Mouse (Mus musculus) heart, adult 11 months (tissue): ENCODE measurements at regions not wholly inside any gene's neighbourhood (a gene's known extent, or its start where the extent isn't known, plus 50 kb on each side); places are given as distances from the start of the nearest gene placed in this dataset.
A peak's percentile ranks its signal among the peaks of the same experiment; 100 is the strongest.

Source experiments
- DNase-seq: peaks from one replicate; pipeline ENCODE4 v3.0.0; 2022

DNA sequence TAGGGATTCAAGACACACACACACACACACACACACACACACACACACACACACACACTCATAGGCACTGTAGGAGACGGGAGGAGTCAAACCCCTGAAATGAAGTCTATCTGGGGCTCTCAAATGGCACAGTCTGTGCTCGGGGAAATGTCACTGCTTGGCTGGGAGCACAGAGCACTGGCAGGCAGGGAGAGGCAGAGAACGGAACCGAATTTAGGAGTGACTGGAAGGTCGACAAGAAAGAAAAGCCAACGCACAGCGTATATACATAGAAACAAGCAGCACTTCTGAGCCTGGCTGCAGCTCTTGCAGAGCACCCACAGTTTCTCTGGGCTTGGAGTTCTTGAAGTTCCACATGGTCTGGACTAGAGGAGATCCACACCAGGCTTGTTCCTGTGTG lies 160.1 kb upstream of the Zfp703 start:
- DNase-seq, result no peak

DNA sequence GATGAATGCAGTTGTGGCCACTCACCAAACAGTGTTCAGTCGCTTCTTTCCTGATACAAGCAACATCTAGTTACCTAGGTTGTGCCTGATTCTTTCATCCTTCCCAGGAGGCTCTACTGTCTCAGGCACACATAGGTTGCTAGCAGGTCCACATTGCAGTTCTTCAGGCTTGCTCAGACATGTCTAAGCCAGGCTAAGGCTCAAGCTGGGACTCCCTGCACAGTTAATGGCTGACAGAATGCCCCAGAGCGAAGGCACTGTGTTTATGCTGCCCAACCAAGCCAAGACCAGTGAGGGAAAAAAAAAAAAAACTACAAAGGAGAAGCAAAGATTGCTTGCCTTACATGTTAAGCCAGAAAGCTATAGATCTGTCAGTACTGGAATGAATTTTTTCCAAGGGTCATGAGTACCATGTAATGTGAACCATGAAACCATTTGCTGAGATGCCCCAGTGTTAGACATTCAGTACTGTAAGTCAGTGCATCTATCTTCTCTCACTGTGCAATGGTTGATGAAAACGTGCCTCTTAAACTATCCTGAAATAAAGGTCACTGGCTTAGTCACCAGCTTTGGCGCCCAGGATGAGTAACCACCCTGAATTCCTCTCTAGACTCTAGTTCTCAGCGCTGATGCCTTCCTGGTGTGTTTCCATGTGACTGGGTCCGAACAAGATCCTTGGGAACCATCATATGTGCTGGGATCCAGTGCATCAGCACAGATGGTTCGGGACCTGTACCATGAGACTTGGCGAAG lies 152.8 kb upstream of the Zfp703 start:
- DNase-seq, result no peak

DNA sequence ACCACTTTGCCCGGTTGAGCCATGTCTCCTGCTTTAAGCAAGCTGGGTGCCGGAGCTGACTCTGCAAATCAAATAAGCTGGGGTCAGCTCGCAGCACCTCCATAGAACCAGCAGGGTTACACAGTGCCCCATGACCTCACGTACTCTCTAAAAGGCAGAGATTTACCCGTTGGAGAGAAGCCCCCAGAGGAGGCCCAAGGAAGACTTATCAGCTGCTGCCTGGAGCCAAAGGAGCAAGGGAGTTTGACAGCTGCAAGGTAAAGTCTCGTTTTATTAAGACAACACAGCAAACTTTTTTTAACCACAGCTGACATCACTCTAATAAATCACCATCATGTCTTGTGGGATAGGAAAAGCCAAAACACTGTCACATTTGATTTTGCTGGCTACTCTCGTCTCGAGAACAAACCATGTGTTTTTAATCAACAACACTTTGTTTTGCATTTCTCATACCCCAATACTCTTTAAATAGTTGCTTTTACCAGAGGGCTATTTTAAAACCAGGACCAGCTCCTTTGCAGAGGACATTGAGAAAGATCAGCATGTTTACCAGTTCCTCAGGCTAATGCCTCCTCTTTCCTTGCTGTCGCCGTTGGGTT lies 148.7 kb upstream of the Zfp703 start:
- DNase-seq, result peak; percentile 93

DNA sequence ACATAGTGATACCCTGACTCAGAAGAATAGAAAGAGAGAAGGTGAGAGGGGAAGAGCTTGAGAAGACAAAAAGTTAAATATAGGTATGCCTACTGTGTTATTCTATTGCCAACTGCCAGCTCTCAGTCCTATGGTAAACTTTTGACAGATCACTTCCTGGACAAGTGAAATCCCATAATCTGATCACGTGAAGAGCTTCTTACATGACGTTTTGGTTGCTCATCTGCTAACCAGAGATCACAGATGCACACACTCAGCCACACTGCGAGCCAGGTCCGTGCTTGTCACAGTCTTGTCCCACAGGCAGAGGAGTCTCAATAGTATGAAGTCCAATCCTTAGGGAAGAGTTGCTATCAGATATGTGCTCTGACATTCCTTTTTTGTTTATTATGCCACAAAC lies 147.8 kb upstream of the Zfp703 start:
- DNase-seq, result no peak

DNA sequence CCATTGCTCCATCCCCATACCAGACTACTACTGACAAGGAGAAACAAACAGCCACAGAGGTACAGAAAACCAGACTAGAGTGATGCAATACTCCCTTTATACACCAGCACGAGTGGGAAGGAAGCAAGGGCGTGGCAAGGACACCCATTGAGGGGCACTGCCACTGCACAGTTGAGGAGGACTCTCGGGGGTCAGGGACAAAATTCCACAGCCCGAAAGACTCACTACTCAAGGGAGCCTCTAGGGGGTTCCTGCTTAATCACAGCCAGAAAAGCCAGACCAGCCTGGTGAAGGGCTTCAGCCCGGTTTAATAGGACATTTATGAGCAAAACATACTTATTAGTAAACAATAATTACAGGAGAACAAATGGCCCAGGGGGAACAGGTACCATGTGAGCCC lies 146.0 kb upstream of the Zfp703 start:
- DNase-seq, result no peak

DNA sequence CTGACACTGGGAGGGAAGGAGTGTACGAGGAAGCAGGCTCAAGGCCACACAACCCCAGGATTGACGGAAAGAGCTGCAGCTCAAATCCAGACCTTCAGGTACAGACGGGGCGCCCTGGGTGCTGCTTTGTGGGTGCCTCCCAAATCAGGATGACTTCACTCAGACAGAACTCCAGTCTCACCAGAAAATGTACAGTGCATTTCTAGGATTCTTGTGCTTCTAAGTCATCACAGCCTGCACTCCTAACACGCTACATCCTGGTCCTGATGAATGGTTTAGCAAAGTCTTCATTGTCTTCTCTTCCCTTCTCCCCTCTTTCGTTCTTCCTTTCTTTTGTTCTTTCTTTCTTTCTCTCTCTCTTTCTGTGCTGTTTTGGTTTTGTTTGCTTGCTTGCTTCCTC lies 145.3 kb upstream of the Zfp703 start:
- no peak for DNase-seq

DNA sequence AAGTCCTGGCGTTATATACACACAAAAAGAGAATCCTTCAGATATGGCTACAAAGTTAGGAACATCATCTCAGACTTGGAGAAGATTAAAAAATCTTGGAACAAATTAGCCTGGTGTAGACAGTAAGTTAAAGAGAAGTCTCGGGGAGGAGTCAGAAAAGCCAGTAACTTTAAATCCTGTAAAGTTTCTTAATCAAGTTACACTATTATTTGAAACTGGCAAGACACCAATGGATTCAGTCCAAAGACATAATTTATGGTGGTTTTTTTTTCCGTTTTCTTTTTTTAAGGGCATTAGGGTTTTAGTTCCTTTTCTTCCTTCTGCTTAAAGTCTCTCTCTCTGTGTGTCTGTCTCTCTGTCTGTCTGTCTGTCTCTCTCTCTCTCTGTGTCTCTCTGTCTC lies 144.6 kb upstream of the Zfp703 start:
- DNase-seq, result no peak

DNA sequence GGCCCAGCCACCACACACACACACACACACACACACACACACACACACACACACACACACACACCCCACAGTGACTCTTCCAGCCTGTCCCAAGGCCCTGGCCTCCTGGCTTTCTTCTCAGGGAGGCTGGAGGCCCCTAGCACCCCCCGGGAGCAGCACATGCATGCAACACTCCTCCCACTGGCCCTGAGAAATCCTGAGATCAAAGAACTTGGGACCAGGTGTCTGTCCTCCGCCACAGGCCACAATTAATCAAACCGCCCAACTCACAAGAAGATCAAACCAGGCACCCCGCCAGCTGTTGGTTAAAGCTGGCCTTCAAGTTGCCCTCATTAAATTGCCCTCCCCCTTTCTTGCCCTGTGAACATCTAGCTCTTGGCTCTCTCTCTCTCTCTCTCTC lies 143.8 kb upstream of the Zfp703 start:
- DNase-seq, result no peak

DNA sequence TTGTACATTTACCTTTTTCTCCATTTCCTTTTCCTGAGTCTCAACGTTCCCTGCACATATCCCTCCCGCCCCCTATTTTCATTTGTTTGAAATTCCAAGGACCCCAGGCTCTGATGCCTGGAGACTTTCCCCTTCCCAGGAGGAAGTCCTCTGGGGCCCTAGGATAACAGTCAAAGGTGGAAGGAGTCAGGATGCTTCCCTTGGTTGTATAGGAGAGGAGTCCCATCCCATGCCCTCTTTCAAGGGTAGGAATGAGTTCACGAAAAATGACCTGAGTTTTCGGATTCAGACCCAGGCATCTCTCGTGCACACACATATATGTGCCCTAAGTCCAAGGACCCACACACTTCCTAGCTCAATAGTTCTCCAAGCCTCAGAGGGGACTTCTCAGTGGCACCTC lies 143.3 kb upstream of the Zfp703 start:
- no peak for DNase-seq

DNA sequence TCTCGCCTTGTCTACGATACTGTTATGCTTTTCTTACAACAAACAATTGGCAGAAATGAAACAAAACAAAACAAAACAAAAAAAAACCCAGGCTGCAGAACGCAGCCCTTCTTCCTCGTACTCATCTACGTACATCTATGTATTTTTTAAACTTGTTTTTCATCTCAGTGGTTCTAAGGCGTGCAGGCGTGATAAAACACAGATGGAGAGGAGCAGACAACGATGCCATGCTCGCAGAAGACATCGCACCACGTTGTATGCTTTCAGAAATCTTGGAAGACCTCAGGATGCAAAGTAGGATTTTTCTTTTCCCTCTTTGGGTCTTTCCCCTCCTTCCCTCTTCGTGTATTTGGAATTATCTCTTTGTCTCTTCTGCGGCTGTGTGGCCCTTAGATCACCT lies 142.5 kb upstream of the Zfp703 start:
- DNase-seq, result no peak

DNA sequence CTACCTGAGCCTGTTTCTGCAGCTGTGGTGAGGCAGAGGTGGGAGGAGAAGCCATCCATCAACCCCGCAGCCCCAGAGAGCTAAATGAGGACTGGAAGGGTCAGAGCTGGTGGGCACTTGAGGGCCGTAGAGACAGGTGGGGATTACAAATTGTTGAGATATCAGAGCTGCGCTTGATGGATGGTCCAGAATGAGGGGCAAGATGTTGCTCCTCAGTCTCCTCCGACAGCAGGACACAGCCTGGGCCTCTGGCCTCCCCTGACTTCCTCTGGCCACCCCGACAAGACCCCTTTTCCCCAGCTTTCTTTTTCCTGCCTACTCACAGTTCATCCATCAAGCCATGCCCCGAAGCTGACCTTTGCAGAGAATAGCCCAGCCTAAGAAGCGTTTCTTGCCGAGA lies 142.0 kb upstream of the Zfp703 start:
- DNase-seq, result no peak

DNA sequence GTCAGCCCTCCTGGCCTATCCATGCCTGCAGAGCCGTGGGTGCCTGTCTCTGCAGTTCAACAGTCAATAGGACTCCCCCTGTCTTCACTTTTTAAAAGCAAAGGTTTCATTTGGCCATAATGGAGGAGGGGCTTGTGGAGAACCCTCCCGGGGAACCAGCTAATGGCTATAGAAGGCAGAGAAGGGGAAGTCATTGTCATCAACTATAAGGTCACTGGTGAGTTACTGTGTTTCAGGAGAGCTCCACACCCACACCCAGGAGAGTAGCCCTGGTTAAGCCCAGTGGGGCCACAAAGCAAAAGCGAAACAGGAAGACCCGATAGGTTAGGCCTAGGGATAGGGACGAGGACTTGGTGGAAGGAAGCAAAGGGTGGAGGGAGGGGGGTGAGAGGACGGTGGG lies 141.5 kb upstream of the Zfp703 start:
- peak; percentile 94 for DNase-seq

DNA sequence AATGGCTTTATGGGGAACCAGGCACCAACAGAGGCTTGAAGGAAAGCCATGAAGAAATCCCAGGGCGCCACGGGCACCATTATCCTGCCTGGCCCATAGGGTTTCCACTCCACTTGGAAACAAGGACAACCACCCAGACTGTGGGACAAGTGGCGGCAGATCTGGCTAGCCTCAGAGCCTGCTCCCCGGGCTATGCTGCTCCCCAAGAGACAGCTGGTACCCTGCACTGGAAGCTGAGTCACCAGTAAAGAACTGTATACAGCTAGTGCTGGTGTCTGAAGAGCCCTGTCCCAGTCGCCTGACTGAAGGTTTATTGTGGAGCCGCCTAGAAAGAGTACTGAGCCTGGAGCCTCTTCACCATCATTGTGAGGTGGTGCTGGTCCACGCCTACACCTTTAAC lies 140.6 kb upstream of the Zfp703 start:
- DNase-seq, result no peak

DNA sequence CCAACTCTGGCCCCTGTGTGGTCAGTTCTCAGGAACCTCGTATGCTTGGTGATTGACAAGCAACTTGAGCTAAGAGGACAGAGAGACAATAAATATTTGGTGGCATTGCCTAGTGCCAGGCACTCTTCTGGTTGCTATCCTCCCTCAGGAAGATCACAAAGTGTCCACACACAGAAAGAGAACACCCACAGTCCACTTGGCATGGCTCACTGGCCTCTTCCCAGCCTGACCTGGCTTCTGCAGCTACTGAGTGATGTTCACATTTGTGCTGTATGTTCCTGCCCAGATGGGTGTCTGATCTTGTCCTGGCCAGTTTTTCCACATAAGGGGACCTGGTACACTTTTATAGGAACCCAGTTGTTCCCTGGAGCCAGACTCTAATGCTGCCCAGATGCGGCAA lies 136.8 kb upstream of the Zfp703 start:
- DNase-seq, result peak; percentile 94

DNA sequence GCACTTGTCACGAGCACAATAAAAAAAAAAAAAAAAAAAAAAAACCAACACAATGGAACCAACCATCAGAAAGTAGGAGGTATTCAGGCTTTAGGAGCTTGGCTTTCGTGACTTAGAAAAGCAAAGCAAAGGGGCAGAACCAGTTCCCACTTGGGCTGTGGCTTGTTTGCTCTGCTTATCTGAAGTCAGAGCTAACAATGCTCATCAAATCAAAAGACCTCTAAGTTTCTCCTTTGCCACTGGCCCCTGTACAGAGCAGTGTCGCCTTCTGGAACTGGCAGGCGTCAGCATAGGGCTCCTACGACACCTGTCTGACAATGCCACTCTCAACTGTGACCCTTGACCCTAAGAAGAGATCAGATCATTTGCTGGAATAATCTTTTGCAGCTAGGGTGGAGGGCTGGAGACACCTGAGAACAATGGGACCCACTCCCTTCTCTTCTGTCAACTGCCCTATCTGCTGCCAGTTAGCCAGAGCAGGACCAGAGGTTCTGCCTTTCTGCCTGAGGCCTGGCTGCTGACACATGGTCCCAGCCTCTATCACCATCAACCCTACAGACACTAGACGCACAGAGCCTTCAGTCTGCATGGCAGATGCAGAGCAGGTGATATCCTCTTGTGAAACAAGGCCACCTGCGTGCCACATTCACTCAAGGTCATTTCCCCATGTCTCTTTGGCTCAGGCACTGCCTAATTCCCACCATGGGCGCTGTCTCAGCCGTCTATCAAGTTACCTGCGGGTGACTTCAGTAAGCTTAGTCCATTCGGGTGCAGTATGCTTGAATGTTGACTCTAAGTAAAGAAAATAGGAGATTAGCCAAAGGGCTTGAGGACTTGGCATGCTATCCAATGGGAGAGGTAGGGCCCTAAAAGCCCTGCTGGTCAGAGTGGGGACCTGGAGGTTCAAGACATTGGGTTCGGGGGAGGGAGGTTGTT lies 136.1 kb upstream of the Zfp703 start:
- DNase-seq, result no peak

DNA sequence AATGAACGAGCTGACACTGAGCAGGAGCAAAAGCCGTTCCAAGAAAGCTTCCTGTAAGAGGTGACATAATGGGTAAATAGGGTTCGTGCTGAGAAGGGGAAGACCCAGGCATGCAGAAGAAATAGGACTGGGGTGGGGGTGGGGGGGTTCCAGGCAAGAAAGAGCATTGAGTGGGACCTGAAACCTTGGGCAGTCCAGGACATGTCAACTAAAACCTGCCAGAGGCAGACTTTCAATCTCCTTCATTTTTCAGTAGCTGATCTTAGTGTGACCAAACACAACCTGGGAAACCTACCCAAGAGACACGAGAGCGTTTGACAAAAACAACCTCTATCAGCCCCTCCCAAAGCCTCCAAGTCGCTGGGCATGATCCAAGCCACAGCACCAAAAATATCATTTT lies 133.4 kb upstream of the Zfp703 start:
- DNase-seq, result no peak

DNA sequence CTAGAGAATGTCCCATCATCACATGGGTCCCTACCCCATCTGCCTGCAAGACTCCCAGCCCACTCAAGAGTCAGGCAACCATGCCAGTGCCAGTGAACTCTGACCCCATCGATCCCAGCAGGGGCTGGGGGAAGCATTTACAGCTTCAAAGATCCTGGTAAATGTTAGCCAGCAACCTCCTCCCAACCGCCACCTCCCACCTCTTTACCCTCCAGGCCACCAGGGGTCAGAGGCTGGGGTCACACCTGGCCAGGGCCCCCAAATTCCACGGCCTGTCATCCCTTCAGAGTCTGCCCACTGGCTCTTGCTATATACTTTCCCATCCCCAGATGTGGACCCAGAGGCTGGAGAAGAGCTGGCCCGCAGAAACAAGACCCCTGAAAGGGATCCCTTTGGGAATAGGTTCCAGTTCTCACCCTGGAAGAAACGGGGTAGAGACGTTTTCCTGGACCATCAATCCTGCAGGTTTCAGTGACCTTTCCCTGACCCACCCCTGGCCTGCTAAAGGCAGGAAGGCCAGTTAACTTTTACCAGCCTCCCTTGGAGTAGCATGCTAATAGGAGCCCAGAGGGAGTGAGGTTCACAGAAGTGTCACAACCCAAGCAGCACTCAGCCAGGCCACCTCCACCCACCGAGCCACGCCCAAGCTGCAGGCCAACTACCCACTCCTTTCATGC lies 132.9 kb upstream of the Zfp703 start:
- DNase-seq, result peak; percentile 93

DNA sequence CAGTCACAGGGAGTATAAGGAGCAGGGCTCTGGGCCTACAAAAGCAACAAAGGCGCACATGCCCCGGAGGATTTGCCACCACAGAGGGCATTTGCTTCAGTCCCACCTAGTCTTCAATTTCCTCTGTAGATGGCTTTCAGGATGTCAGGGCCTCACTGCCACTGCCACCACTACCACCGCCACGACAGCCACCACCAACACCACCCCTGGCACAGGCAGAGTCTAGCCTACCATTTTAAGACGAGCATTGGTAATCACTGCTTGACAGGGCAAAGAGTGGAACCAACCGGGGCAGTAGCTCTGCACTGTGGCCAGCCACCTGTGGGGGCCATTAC lies 132.3 kb upstream of the Zfp703 start:
- no peak for DNase-seq

DNA sequence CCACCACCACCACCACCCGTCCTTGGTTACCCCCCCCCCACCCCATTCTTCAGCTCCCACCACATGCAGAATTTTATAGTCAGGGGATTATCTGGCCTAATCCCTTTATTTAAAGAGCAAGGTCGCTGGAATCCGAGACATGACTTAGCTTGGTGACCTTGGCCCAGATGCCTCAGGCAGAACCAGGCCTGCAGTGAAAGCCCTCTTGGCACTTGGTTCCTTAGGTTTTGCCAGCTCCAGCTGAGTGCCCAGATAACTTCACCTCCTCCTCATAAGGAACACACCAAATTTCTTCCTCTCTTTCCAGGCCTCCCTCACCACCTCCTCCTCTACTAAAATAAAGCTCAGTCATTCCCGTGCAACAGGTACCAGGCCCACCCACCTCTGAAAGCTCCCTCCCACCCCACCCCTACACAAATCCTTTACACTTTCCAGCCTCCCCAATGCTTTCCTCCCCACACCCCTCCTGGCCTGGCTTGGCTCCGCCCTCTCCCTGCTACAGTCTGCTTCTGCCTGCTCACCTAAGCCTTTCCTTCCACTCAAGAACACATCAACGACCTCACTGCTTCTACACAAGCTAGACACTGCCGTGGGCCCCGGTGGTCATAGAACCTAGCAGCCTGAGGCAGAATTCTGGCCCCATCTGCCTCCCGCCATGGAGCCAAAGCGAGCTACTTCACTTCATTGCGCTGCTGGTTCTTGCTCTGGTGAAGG lies 131.5 kb upstream of the Zfp703 start:
- peak; percentile 95 for DNase-seq

DNA sequence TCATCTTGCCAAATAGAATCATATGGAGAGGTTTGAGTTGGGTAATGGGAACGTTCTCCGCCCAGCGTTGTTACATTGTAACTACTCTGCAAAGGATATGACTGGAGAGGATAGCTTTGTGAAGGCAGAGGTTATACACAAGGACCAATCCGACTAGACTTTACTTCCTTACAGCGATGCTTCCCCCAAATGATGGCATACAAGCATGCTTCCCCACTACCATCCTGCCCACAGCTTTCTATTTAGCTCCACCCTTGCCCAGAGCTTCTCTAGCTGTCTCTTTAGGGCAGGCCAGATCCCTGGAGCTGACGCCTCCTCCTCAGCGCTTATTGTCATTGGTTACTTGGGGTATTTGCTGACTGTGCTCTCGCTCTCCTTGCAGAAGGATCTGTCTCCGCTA lies 130.1 kb upstream of the Zfp703 start:
- DNase-seq, result no peak

DNA sequence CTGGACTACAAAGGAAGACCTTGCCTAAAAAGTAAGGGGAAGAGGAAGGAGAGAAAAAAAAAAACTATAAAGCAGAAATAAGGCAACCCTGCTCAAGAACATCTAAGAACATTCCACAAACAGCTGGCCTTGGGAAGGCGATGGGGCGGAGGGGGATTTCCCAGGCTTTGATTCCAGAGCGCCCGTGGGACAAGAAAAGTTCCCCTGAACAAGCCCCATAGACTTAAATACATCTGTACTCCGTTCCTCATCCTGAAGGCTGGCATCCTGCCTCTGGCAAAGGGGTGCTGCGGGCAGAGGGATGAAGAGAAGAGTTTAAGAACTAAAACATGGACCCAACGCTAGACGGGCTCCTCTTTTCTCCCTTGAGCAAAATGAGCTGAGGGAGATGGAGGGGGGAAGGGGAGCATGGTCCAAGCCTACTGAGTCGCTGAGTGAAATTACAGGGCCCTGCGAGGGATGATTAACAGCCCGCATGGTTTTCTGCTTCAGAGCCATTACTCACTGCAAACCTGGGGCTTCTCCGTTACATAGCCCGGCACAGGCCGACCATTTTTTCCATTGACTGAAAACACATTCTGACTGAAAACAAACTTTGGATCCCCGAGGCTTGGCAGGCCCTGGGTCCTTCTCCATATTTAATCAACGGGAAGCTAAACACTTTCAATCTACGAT lies 128.9 kb upstream of the Zfp703 start:
- DNase-seq, result peak; percentile 94
